Mouse (Mus musculus): ENCODE measurements at regions not wholly inside any gene's neighbourhood (a gene's known extent, or its start where the extent isn't known, plus 50 kb on each side); places are given as distances from the start of the nearest gene placed in this dataset.

GRCm38 (mm10) chr9:26549551-26549950 lies 184.0 kb upstream of the B3gat1 start:
- no peak for DNase-seq (ENCODE audit: low read depth, low spot score)

GRCm38 (mm10) chr9:26575990-26576389 lies 157.5 kb upstream of the B3gat1 start:
- DNase-seq (ENCODE audit: low read depth, low spot score), result no peak

GRCm38 (mm10) chr9:26601979-26602378 lies 131.5 kb upstream of the B3gat1 start:
- no peak for DNase-seq (ENCODE audit: low read depth, low spot score)

- no peak for DNase-seq (ENCODE audit: low read depth, low spot score)
Observed at GRCm38 (mm10) chr9:26604552-26604951, 129.0 kb upstream of the B3gat1 start.

- no peak for DNase-seq (ENCODE audit: low read depth, low spot score)
Observed at GRCm38 (mm10) chr9:26611711-26612437, 121.7 kb upstream of the B3gat1 start.

GRCm38 (mm10) chr9:26622840-26623448 lies 110.6 kb upstream of the B3gat1 start:
- DNase-seq (ENCODE audit: low read depth, low spot score), result no peak

GRCm38 (mm10) chr9:26625171-26625937 lies 108.2 kb upstream of the B3gat1 start:
- no peak for DNase-seq (ENCODE audit: low read depth, low spot score)

GRCm38 (mm10) chr9:26632891-26633650 lies 100.5 kb upstream of the B3gat1 start:
- no peak for DNase-seq (ENCODE audit: low read depth, low spot score)

- no peak for DNase-seq (ENCODE audit: low read depth, low spot score)
Observed at GRCm38 (mm10) chr9:26635211-26635610, 98.3 kb upstream of the B3gat1 start.

- no peak for DNase-seq (ENCODE audit: low read depth, low spot score)
Observed at GRCm38 (mm10) chr9:26638586-26638985, 94.9 kb upstream of the B3gat1 start.

- DNase-seq (ENCODE audit: low read depth, low spot score), result no peak
Observed at GRCm38 (mm10) chr9:26642302-26642701, 91.2 kb upstream of the B3gat1 start.

- DNase-seq (ENCODE audit: low read depth, low spot score), result no peak
Observed at GRCm38 (mm10) chr9:26642831-26643230, 90.7 kb upstream of the B3gat1 start.

GRCm38 (mm10) chr9:26649506-26649905 lies 84.0 kb upstream of the B3gat1 start:
- no peak for DNase-seq (ENCODE audit: low read depth, low spot score)

GRCm38 (mm10) chr9:26652920-26653319 lies 80.6 kb upstream of the B3gat1 start:
- no peak for DNase-seq (ENCODE audit: low read depth, low spot score)

- DNase-seq (ENCODE audit: low read depth, low spot score), result no peak
Observed at GRCm38 (mm10) chr9:26659366-26659765, 74.2 kb upstream of the B3gat1 start.

GRCm38 (mm10) chr9:26663544-26663943 lies 70.0 kb upstream of the B3gat1 start:
- DNase-seq (ENCODE audit: low read depth, low spot score), result no peak

- DNase-seq (ENCODE audit: low read depth, low spot score), result no peak
Observed at GRCm38 (mm10) chr9:26667835-26668234, 65.7 kb upstream of the B3gat1 start.

GRCm38 (mm10) chr9:26674059-26674757 lies 59.3 kb upstream of the B3gat1 start:
- DNase-seq (ENCODE audit: low read depth, low spot score), result no peak

GRCm38 (mm10) chr9:26678288-26678687 lies 55.2 kb upstream of the B3gat1 start:
- no peak for DNase-seq (ENCODE audit: low read depth, low spot score)

GRCm38 (mm10) chr9:26681516-26681915 lies 52.0 kb upstream of the B3gat1 start:
- DNase-seq (ENCODE audit: low read depth, low spot score), result no peak
